Mouse (Mus musculus) E14TG2a.4 (cell line): Measurements from ENCODE around the gene Ppl.

Experiments used
- H3K27me3 ChIP-seq: 2 replicates; pipeline ENCODE4 v1.6.1; 2014; ENCODE audit warnings: low read length, control low read depth; ENCODE audit not compliant: insufficient read depth
- H3K36me3 ChIP-seq: 2 replicates; pipeline ENCODE4 v1.6.1; 2014; ENCODE audit warnings: low read length, control low read depth; ENCODE audit not compliant: insufficient read depth
- H3K4me1 ChIP-seq: replicated peaks from 2 replicates; pipeline ENCODE4 v1.6.1; 2014; ENCODE audit warnings: low read depth, low read length, control low read depth
- H3K4me3 ChIP-seq: replicated peaks from 2 replicates; pipeline ENCODE4 v1.5.1; 2014; ENCODE audit warnings: mild to moderate bottlenecking, low read length
- H3K9me3 ChIP-seq: 2 replicates; pipeline ENCODE4 v1.6.1; 2014; ENCODE audit warnings: low read length, control low read depth
- CTCF ChIP-seq: conservative IDR thresholded peaks from 2 replicates; pipeline ENCODE4 v1.5.1; 2014; ENCODE audit warnings: low read length
- NANOG ChIP-seq: IDR thresholded peaks from 2 replicates; pipeline ENCODE4 v1.6.1; 2014; ENCODE audit warnings: borderline replicate concordance, low read length, mixed read lengths
- POU5F1 ChIP-seq: IDR thresholded peaks from 2 replicates; pipeline ENCODE4 v1.6.1; 2014; ENCODE audit warnings: low read length, borderline replicate concordance

Ppl gene

DNA sequence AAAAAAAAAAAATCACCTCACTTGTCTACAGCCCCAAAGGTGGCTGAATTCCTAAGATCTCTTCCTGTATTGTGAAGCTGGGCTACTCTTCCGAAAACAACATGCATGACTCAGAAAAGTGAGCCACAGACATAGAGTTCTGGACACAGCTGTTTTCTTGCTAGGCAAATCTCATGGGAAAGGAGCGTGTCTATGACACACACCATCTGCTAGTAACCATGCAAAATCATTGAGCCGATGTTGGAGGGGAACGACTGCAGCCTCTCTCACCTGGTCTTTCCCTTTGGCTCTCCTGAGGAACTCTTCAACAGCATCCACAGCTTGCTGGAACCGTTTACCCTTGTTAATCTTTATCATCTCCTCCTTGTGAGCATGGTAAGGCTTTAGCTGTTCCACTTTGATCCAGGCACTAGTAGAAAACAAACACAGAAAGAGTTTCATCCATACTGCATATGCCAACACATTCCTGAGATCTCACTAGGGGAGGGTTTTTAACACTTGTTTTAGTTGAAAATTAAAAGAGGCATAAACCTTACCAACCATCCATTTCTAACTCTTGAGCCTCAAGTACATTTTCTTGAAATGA, 95.5 kb downstream of the Ppl start:
- TF ChIP-seq NANOG (no peak), CTCF (no peak), POU5F1 (no peak)
- peaks cover 98% of the 10 kb centered on the region for H3K36me3 ChIP-seq
- H3K4me1 ChIP-seq: no peaks in the 10 kb centered on the region
- no peaks in the 10 kb centered on the region for H3K27me3 ChIP-seq
- no peak overlapping the region for H3K4me3 ChIP-seq
- H3K9me3 ChIP-seq: no peaks in the 10 kb centered on the region
